Comparison of ENCODE assay signal across 8 mouse cellular contexts in the genomic region with DNA sequence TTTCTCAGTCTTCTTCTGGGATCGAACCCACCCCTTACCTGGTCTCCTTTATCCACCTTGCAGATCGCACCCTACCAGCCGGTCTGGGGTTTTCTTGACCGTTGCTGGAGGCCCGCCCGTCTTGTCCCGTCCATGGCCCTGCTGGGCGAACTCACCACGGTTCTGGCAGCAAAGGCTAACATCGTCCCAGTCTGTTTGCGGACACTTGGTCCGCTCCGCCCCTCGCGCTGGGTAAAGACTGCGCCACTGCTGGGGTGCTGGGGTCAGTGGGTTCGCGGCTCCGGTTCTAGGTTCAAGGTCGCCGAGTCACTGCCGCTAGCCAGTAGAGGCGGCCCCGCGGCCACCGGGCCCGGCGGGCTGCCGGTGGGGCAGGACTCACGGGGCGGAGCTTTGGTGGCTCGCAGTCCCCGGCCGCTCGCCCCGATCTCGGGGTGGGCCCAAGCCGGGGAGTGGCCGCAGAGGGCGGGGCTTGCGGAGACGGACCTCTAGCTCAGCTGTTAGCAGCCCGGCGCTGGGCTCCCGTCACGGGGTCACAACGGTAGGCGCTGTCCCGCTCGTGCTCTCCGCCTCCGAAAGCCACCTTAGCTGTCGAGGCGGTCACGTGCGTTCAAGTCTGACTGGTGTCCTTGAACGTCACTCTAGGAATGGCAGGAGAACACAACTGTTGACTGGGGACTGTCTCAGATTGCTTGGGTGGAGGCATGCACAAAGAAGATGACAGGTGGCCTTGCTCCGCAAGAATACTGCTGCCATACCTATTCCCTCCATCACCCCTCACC. TPM values are rescaled to one million over a fixed set of nuclear protein-coding genes. Genes with fewer than 3 reads are reported as not detected.
DNase-seq lines count a peak whose midpoint lies in the region; ATAC-seq and TF ChIP-seq lines count a peak whose summit lies in the region.

A gene (minus strand): TSS at position 657 of the 779 bp plus-strand sequence.

- peak; percentile 71 for ATAC-seq in G1E (ENCODE audit: extremely low read depth, insufficient number of reproducible peaks, low FRiP score, poor library complexity, severe bottlenecking)
- peak; percentile 76 for ATAC-seq in cerebellum, adult (ENCODE audit: insufficient number of reproducible peaks, low FRiP score, low TSS enrichment)
- ATAC-seq in forebrain, embryonic 13.5 days: peak; percentile 86
- peak; percentile 93 for ATAC-seq in heart, postnatal 0 days (ENCODE audit: insufficient read depth, low read depth)
- peak; percentile 89 for ATAC-seq in neural tube, embryonic 15.5 days (ENCODE audit: low FRiP score)

- H3K4me3 ChIP-seq in G1E (ENCODE audit: low read depth, low read length): peak within 1 kb of the TSS; percentile 89
- H3K4me3 ChIP-seq in forebrain, embryonic 13.5 days: peak within 1 kb of the TSS; percentile 83
- peak within 1 kb of the TSS; percentile 84 for H3K4me3 ChIP-seq in heart, postnatal 0 days (ENCODE audit: low read depth, low read length)
- peak within 1 kb of the TSS; percentile 91 for H3K4me3 ChIP-seq in neural tube, embryonic 15.5 days (replicated peaks)

- H3K9me3 ChIP-seq in G1E (replicated peaks): no peaks in the 10 kb centered on the region
- H3K9me3 ChIP-seq in forebrain, embryonic 13.5 days (replicated peaks): no peaks in the 10 kb centered on the region
- H3K9me3 ChIP-seq in heart, postnatal 0 days (replicated peaks; ENCODE audit: control insufficient read depth, low read length): no peaks in the 10 kb centered on the region
- no peaks in the 10 kb centered on the region for H3K9me3 ChIP-seq in neural tube, embryonic 15.5 days (replicated peaks)

- 1% methylated on average over 58 of the region's 58 CpGs for WGBS in forebrain, embryonic 13.5 days
- WGBS in heart, postnatal 0 days: under 1% methylated on average over 58 of the region's 58 CpGs
- 2% methylated on average over 58 of the region's 58 CpGs for WGBS in large intestine, adult 2 months
- WGBS in neural tube, embryonic 15.5 days: 1% methylated on average over 52 of the region's 58 CpGs

- DNase-seq in G1E (ENCODE audit: low spot score): peak; percentile 76
- DNase-seq in heart, postnatal 0 days (ENCODE audit: low spot score): peak; percentile 94
- peak; percentile 57 for DNase-seq in large intestine, adult 2 months (ENCODE audit: low read depth, low spot score)
- peak; percentile 96 to 97 for DNase-seq in lung, adult 18-20 months
- DNase-seq in testis, postnatal 14 days (ENCODE audit: low spot score): peak; percentile 91

- H3K27ac ChIP-seq in forebrain, embryonic 13.5 days: peak within 1 kb of the TSS; percentile 97
- H3K27ac ChIP-seq in heart, postnatal 0 days (ENCODE audit: low read depth): peak within 1 kb of the TSS; percentile 94
- peak within 1 kb of the TSS; percentile 98 for H3K27ac ChIP-seq in neural tube, embryonic 15.5 days (replicated peaks)

- H3K9ac ChIP-seq in forebrain, embryonic 13.5 days: peak within 1 kb of the TSS; percentile 95
- H3K9ac ChIP-seq in heart, postnatal 0 days (replicated peaks; ENCODE audit: low read depth, low read length): peak within 1 kb of the TSS; percentile 91
- H3K9ac ChIP-seq in neural tube, embryonic 15.5 days (replicated peaks): peak within 1 kb of the TSS; percentile 88

- H3K4me1 ChIP-seq in G1E (ENCODE audit: insufficient read depth, low read depth, low read length): peaks cover 55% of the 10 kb centered on the region
- H3K4me1 ChIP-seq in forebrain, embryonic 13.5 days: peaks cover 52% of the 10 kb centered on the region
- H3K4me1 ChIP-seq in heart, postnatal 0 days (ENCODE audit: control insufficient read depth, insufficient read depth): peaks cover 44% of the 10 kb centered on the region
- peaks cover 58% of the 10 kb centered on the region for H3K4me1 ChIP-seq in neural tube, embryonic 15.5 days

- H3K4me2 ChIP-seq in forebrain, embryonic 13.5 days: peak within 1 kb of the TSS; percentile 77
- H3K4me2 ChIP-seq in heart, postnatal 0 days (ENCODE audit: low read depth, low read length): peak within 1 kb of the TSS; percentile 70
- peak within 1 kb of the TSS; percentile 62 for H3K4me2 ChIP-seq in neural tube, embryonic 15.5 days

- no peaks in the 10 kb centered on the region for H3K27me3 ChIP-seq in G1E (ENCODE audit: insufficient read depth, low read length)
- no peaks in the 10 kb centered on the region for H3K27me3 ChIP-seq in forebrain, embryonic 13.5 days
- no peaks in the 10 kb centered on the region for H3K27me3 ChIP-seq in heart, postnatal 0 days (ENCODE audit: control insufficient read depth, insufficient read depth, low read length)
- H3K27me3 ChIP-seq in neural tube, embryonic 15.5 days (replicated peaks): no peaks in the 10 kb centered on the region

- peak; percentile 71 for TF ChIP-seq EP300 in heart, postnatal 0 days (IDR thresholded peaks at IDR 0.05; ENCODE audit: low read depth)

- H3K36me3 ChIP-seq in G1E (replicated peaks): peaks cover 57% of the 10 kb centered on the region
- peaks cover 8% of the 10 kb centered on the region; the same call in 1 of the 2 replicates for H3K36me3 ChIP-seq in forebrain, embryonic 13.5 days (ENCODE audit: poor library complexity, severe bottlenecking)
- peaks cover 24% of the 10 kb centered on the region for H3K36me3 ChIP-seq in heart, postnatal 0 days (replicated peaks; ENCODE audit: control insufficient read depth, insufficient read depth, low read length)
- H3K36me3 ChIP-seq in neural tube, embryonic 15.5 days: peaks cover 22% of the 10 kb centered on the region

- no peak for TF ChIP-seq CTCF in G1E (IDR thresholded peaks at IDR 0.05; ENCODE audit: low read depth, low read length)
- TF ChIP-seq CTCF in heart, postnatal 0 days (IDR thresholded peaks at IDR 0.05; ENCODE audit: low read depth): no peak

RNA-seq across cellular contexts. Expression of the gene that starts here (rescaled TPM):
- total RNA-seq in G1E (2014; fragmentation: Nextera tagmentation): 28.6 and 44.4 TPM in 2 replicates
- total RNA-seq in G1E (2017): 16.1 and 17.2 TPM in 2 replicates
- polyA plus RNA-seq in G1E (2012): 34.2 and 43.2 TPM in 2 replicates
- polyA plus RNA-seq in forebrain, embryonic 13.5 days (2015; fragmentation: Nextera tagmentation; extraction: Ambion mirVana): 16.3 and 21.0 TPM in 2 replicates
- 351 and 413 TPM in 2 replicates for total RNA-seq in heart, postnatal 0 days (2014; rRNA removed; ENCODE audit: low replicate concordance)
- 263 and 266 TPM in 2 replicates for polyA plus RNA-seq in heart, postnatal 0 days (2015; fragmentation: Nextera tagmentation; extraction: Ambion mirVana)
- polyA plus RNA-seq in large intestine, adult 2 months (2012; rRNA removed): 45.4 and 98.7 TPM in 2 replicates
- polyA plus RNA-seq in neural tube, embryonic 15.5 days (2015; fragmentation: Nextera tagmentation; extraction: Ambion mirVana): 21.3 and 26.8 TPM in 2 replicates

Comparison
In these comparisons a context has a peak if more than half of its experiments do, and no peak if none do; other contexts are left out.
1. Peak in every context shown above with its lines: DNase-seq, ATAC-seq, H3K4me3 ChIP-seq and H3K27ac ChIP-seq.